Mouse (Mus musculus) embryonic fibroblast, embryonic 13.5 days (primary cell): Measurements from ENCODE around the gene Cdc42. TPM values are rescaled to one million over a fixed set of nuclear protein-coding genes. Genes with fewer than 3 reads are reported as not detected.

Experiments
- H3K27ac ChIP-seq: 2 replicates; pipeline ENCODE4 v1.5.1; 2012; ENCODE audit warnings: low read length, control low read depth, inconsistent platforms; ENCODE audit not compliant: insufficient read depth
- H3K4me1 ChIP-seq: 2 replicates; pipeline ENCODE4 v1.6.1; 2011; ENCODE audit warnings: low read length; ENCODE audit not compliant: control insufficient read depth, insufficient read depth
- H3K4me3 ChIP-seq: 2 replicates; pipeline ENCODE4 v1.5.1; 2011; ENCODE audit warnings: mild to moderate bottlenecking, control low read depth, low read length; ENCODE audit not compliant: insufficient read depth
- CTCF ChIP-seq: IDR thresholded peaks from 2 replicates; pipeline ENCODE4 v1.5.1; 2011; ENCODE audit warnings: mild to moderate bottlenecking, control low read depth, low read length, moderate library complexity, borderline replicate concordance; ENCODE audit not compliant: insufficient read depth
- POLR2A ChIP-seq: IDR thresholded peaks from 2 replicates; pipeline ENCODE4 v1.6.1; 2011; ENCODE audit warnings: low read depth, mild to moderate bottlenecking, control low read depth, low read length, moderate library complexity
- polyA plus RNA-seq: library from polyadenylated mRNA; stranded (reverse); fragments of >200 nt; gene quantifications from 2 replicates; pipeline ENCODE4 v1.2.4, GENCODE M21; 2011; ENCODE audit warnings: low read depth; ENCODE audit not compliant: missing spikeins, insufficient read length

The Cdc42 gene
- polyA plus RNA-seq, 1 experiment = 576 TPM

DNA sequence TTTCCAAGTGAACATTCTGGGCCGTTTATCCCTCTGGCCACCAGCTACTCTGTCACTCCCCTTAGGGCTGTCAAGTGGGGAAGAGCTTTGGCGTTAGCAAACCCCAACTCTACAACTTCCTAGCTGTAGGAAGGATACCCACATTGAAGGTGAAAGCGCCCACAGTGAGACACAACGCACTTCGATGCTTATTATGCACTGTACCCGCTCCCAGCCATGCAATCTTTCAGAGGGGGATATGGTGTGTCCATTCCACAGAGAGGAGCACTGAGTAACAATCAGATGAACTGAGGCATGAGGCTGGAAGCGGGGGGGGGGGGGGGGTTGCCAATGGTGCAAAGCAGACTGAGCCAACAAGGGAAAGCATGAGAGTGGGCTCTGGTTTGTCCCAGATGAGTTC lies 52.5 kb downstream of the Cdc42 start:
- H3K4me1 ChIP-seq = 0 out of 2 replicates have a peak, but pooled peaks cover 2% of the 10 kb centered on the region
- no peak for TF ChIP-seq POLR2A
- no peak for TF ChIP-seq CTCF

GRCm38 (mm10) chr4:137304106-137304505 lies 53.4 kb downstream of the Cdc42 start:
- TF ChIP-seq POLR2A (no peak), CTCF (no peak)
- no peak overlapping the region for H3K4me3 ChIP-seq
- H3K27ac ChIP-seq = no peak overlapping the region
- 0 out of 2 replicates have a peak, but pooled peaks cover 2% of the 10 kb centered on the region for H3K4me1 ChIP-seq

More for the DNA sequence above, 52.5 kb downstream of the Cdc42 start:
- no peak overlapping the region for H3K27ac ChIP-seq
- H3K4me3 ChIP-seq = no peak overlapping the region

GRCm38 (mm10) chr4:137301635-137302034 lies 55.9 kb downstream of the Cdc42 start:
- Histone ChIP-seq H3K4me1 (peaks cover 7% of the 10 kb centered on the region), H3K4me3 (no peak overlapping the region), H3K27ac (no peak overlapping the region)
- TF ChIP-seq POLR2A (no peak), CTCF (no peak)

GRCm38 (mm10) chr4:137300227-137300626 lies 57.3 kb downstream of the Cdc42 start:
- H3K27ac ChIP-seq = no peak overlapping the region
- TF ChIP-seq POLR2A (no peak), CTCF (no peak)
- H3K4me3 ChIP-seq = no peak overlapping the region
- H3K4me1 ChIP-seq = peaks cover 5% of the 10 kb centered on the region

DNA sequence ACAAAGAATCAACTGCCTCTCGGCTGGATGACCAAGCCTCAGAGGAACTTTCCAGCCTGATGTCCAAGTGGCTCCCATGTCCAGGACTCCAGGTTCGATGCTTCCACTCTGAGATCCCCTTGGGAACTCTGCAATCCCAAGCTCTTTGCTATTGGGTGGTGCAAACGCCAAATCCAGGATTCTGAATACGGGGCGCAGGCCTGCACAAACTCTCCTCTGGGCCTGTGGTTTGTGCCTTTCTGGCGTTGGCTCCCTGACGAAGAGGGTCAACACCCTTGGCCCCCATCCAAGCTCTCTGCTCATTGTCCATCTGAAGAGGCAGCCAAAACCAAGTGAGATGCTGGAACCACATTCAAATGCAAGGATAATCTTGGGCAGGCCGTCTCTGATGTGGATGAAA lies 59.1 kb downstream of the Cdc42 start:
- Histone ChIP-seq H3K27ac (no peak overlapping the region), H3K4me1 (peaks cover 5% of the 10 kb centered on the region), H3K4me3 (no peak overlapping the region)
- TF ChIP-seq POLR2A (no peak), CTCF (no peak)

DNA sequence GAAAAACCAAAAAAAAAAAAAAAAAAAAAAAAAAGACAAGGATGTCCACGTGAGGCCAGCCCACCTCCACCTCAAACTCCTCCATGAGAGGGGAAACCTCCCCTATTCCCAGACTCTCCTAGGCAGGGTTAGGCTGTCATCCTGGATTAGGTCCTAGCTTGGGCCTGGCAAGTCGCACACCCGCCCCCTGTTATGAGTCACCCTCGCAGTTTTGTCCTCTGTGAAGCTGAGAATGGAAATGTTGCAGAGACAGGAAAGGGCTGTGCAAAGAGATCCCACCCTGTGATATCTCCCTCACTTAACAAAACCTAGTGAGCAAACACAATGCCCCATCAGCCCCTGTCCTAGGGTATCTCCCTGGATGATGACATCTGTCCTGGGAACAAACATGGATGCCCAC lies 59.9 kb downstream of the Cdc42 start:
- Histone ChIP-seq H3K4me3 (no peak overlapping the region), H3K4me1 (peaks cover 5% of the 10 kb centered on the region), H3K27ac (no peak overlapping the region)
- no peak for TF ChIP-seq POLR2A
- TF ChIP-seq CTCF = no peak

GRCm38 (mm10) chr4:137294951-137295350 lies 62.6 kb downstream of the Cdc42 start:
- no peak overlapping the region for H3K4me3 ChIP-seq
- H3K4me1 ChIP-seq = peaks cover 5% of the 10 kb centered on the region
- TF ChIP-seq CTCF (no peak), POLR2A (no peak)
- H3K27ac ChIP-seq = no peak overlapping the region

- Histone ChIP-seq H3K4me3 (no peak overlapping the region), H3K4me1 (peaks cover 5% of the 10 kb centered on the region), H3K27ac (no peak overlapping the region)
- TF ChIP-seq CTCF = no peak
Measured at GRCm38 (mm10) chr4:137294474-137294873, 63.0 kb downstream of the Cdc42 start.

- H3K4me1 ChIP-seq = peaks cover 5% of the 10 kb centered on the region
- H3K4me3 ChIP-seq = no peak overlapping the region
- no peak overlapping the region for H3K27ac ChIP-seq
- TF ChIP-seq CTCF (no peak), POLR2A (no peak)
Measured at GRCm38 (mm10) chr4:137294032-137294431, 63.5 kb downstream of the Cdc42 start.

- TF ChIP-seq CTCF = no peak
- TF ChIP-seq POLR2A = no peak
- 0 out of 2 replicates have a peak, but pooled peaks cover under 1% of the 10 kb centered on the region for H3K4me1 ChIP-seq
- H3K4me3 ChIP-seq = no peak overlapping the region
- no peak overlapping the region for H3K27ac ChIP-seq
Measured at GRCm38 (mm10) chr4:137292625-137293024, 64.9 kb downstream of the Cdc42 start.

DNA sequence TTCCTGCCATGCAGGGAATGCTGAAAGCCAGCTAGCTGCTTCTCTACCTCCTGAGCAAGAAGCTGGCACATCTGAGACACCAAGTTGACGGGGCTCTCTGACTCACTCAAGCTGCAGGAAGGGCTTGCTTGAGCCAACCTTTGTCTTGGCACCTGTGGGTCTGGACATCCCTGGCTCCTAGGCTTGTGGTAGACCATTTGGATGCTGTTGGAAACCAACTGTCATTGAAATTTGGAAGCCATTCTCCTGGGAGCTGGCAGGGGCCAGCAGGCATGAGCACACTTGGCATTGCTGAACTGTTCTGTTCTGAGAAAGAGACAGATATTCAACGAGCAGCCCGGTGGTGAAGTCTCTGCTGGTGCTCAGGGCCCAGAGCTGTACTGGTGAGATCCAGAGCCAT lies 67.3 kb downstream of the Cdc42 start:
- TF ChIP-seq CTCF = no peak
- no peak for TF ChIP-seq POLR2A
- Histone ChIP-seq H3K4me1 (0 out of 2 replicates have a peak, but pooled peaks cover 4% of the 10 kb centered on the region), H3K27ac (no peak overlapping the region), H3K4me3 (no peak overlapping the region)
